Mouse (Mus musculus): ENCODE data around the gene Eif2a. TPM values are rescaled to one million over a fixed set of nuclear protein-coding genes. Genes with fewer than 3 reads are reported as not detected.
"Not testable (repeated sequence)": the region's sequence is repeated elsewhere in the genome, so short reads cannot be mapped to it uniquely, and the experiment has no call there.

Eif2a gene
- total RNA-seq, 2 experiments from 2014 or later, result 46.7 to 50.7 TPM

DNA sequence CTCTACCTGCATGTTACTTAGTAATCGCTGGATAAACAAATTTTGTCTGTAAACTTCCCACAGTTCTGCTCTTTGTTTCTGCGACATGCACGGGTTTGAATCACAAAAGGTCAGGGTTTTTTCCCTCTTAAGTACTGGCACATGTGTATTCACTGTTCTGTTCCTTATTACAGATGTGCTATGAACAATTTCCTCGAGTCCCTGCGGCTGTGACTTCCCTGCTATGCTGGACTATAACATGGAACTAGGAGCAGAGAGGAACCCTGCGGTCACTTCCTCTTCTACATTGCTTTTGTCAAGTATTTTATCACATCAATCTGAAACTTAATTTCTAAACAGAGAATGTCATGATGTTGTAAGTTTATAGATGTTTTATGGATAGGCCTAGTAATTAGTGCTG is 5.3 kb upstream of the Eif2a start:
- no peak for DNase-seq (ENCODE audit: low spot score)

DNA sequence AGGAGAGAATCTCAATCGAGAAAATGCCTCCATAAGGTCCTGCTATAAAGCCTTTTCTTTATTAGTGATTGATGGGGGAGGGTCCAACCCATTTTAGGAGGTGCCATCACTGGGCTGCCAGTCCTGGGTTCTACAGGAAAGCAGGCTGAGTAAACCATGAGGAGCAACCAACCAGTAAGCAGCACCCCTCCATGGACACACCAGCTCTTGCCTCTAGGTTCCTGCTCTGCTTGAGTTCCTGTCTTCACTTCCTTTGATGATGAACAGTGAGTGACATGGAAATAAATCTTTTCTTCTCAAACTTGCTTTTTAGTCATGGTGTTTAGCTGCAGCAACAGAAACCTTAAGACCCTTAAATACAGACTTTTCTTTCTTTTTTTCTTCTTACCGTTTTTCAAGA is 4.3 kb upstream of the Eif2a start:
- DNase-seq (ENCODE audit: low spot score), result no peak

- no peak for DNase-seq (ENCODE audit: low spot score)
Observed at GRCm38 (mm10) chr3:58523386-58523785, 2.2 kb upstream of the Eif2a start.

DNA sequence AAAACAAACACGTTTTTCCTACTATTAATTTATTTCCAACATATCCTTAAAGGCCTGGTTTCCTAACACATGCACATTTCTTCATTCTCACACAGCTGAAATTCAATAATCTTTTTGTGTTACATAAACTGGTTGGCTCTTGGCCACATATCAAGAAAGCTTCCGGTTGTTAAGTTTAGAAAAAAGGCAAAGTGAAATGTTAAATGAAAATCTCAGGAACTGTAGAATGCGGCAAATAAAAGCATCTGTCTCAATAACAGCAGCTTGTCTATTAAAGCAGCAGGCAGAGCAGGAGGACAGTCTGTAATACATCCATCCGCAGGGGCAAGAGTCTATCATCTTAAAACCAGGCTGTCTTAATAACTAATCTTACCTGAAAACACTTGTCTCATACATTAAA is 1.4 kb upstream of the Eif2a start:
- DNase-seq (ENCODE audit: low spot score), result no peak

- no peak for DNase-seq (ENCODE audit: low spot score)
Observed at GRCm38 (mm10) chr3:58525166-58525565, 455 bp upstream of the Eif2a start.

DNA sequence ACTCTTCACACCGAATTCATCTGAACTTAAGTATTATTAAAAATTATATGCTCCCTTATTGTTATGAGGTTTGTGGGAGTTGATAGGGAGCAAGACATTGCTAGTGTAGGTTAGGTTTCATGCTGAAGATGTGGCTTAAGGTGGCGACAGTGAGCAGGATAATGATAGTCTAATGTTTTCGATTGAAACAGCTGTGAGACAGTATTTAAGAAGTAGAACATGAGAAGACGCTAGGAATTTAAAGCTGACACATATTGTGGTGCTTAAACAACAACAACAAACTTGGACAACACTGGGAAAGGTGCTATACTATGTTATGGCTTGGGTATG is 752 bp downstream of the Eif2a start:
- DNase-seq (ENCODE audit: low spot score), result no peak

DNA sequence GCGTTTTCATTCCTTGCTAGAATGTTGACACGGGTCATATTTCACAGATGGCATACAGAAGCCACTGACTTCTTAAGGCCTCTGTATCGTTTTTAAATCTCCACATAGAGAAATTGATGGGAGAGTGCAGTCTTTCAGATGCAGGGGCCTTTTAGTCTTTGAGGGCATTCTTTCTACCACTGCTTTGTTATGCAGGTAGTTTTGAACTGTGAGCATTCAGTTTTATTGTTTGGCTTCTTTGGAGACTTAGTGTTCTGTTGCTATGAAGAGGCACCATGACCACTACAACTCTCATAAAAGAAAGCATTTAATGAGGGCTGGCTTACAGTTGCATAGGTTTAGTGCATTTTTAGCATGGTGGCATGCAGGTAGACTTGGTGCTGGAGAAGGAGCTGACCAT is 11.0 kb downstream of the Eif2a start:
- DNase-seq (ENCODE audit: low spot score), result no peak

- no peak for DNase-seq (ENCODE audit: low spot score)
Observed at GRCm38 (mm10) chr3:58552001-58552811, 26.6 kb downstream of the Eif2a start.

- no peak for DNase-seq (ENCODE audit: low spot score)
Observed at GRCm38 (mm10) chr3:58556649-58557048, 31.0 kb downstream of the Eif2a start.

DNA sequence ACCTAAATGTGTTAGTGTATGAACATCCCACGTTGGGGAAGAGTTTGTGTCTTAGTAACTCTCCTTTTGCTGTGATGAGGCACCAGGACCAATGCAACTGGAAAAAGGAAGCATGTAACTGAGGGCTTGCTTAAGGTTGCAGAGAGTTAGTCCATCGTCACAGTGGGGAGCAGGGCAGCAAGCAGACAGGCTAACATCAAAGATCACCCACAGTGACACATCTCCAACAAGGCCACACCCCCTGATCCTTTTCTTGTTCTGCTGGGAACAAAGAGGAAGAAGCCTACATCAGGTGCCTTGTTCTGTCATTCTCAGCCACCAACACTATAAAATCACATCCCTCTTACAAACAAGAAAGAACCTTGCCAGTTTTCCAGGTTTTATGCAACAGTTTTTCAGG is 34.3 kb downstream of the Eif2a start:
- DNase-seq (ENCODE audit: low spot score), result no peak

DNA sequence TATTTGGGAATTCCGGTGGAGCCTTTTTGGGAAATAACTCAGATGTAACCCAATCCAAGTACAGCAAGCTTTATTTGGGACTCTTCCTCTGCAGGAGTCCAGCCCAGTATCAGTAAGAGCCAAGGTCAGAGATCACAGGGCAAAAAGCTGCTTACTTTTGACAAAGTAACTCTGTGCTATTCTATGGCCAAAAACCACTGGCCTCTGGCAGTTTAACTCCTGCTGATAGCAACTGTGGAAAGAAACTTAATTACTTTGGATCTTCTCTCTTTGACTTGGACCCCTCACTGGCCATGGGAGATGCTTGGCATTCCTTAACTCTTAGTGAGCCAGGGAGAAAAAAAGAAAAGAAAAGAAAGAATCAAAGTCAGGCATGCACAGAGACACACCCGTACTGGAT is 35.8 kb downstream of the Eif2a start:
- no peak for DNase-seq (ENCODE audit: low spot score)

- no peak for DNase-seq (ENCODE audit: low spot score)
Observed at GRCm38 (mm10) chr3:58570821-58571220, 45.2 kb downstream of the Eif2a start.

- peak; percentile 95 for DNase-seq (ENCODE audit: low spot score)
Observed at GRCm38 (mm10) chr3:58576137-58577066, 50.8 kb downstream of the Eif2a start, which contains the start of gene Selenot. Gene Selenot (plus strand): TSS chr3:58576636.

- DNase-seq (ENCODE audit: low spot score), result peak; percentile 34
Observed at GRCm38 (mm10) chr3:58577067-58577503, 51.5 kb downstream of the Eif2a start.

GRCm38 (mm10) chr3:58577506-58578050 is 52.0 kb downstream of the Eif2a start:
- no peak for DNase-seq (ENCODE audit: low spot score)

- no peak for DNase-seq (ENCODE audit: low spot score)
Observed at GRCm38 (mm10) chr3:58581530-58581929, 55.9 kb downstream of the Eif2a start.

DNA sequence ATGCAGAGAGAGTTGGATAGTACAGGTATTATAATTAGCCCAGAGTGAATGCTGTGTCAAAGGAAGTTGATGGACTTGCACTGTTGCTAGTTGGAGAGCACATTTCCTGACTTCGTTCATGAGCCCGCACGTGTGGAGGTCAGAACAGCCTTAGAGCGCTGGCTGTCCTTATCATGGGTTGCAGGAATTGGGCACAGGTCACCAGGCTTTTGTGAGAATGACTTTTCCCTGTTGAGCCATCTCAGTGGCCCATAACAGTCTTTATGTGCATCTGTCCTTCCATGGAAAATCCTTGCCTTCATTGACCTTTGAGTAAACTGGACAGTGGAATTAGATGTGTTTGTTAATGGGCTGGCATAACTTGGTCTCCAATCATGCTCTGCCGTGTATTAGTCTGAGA is 56.7 kb downstream of the Eif2a start:
- no peak for DNase-seq (ENCODE audit: low spot score)

GRCm38 (mm10) chr3:58582788-58583426 is 57.3 kb downstream of the Eif2a start:
- DNase-seq (ENCODE audit: low spot score), result no peak

DNA sequence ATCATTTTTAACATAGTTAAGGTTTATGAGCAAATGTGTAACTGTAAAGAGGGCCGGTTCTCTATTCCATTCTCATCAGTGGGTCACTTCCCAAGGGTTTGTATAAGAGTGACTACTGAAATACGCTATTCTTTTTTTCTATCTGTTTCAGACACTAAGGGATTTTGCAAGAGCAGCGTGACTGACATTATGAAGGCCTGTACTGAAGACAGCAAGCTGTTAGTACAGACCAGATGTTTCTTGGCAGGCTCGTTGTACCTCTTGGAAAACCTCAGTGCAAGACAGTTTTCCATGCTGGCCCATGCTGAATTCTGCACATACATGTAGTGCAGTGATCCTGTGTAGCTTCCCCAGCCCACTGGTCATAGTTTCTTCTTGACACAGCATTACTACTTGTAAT is 64.9 kb downstream of the Eif2a start:
- not testable (repeated sequence) for DNase-seq (ENCODE audit: low spot score)

DNA sequence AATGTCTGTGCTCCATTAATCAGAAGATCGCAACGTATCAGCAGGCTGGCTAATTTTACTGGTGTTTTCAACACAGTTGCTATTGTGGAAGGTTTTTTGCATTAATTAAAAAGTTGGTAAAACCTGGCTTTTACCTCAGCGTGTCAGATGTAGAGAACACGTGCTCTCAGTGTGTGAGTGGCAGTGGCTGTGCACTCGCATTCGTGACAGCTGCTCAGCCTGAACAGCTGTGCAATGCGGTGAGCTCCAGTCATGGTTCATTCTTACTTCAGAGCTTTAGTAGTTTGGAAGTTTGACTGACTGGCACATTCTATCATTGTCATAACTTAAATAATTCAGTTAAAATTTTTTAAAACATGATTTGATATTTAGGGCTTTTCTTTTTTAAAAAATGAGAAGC is 67.0 kb downstream of the Eif2a start:
- DNase-seq (ENCODE audit: low spot score), result not testable (repeated sequence)

DNA sequence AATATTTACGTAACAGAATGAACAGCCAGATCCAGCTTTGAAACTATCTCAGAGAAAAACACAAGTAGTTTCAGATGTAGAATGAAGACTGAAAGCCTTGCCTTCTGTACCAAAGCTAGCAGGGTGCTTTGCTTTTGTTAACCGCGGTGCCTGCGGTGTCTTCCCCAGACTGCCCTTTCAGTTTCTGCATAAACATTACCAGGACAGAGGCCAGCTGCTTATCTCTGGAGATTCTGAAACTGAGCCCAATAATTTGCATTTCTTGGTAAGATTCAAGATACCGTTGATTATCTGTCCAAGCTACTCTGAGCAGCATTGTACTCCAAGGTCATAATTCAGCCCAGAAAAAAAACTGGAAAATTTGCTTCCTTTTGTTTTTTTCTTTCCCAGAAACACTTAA is 68.0 kb downstream of the Eif2a start:
- DNase-seq (ENCODE audit: low spot score), result no peak
